Mouse (Mus musculus): ENCODE measurements around the gene Etv5.

GRCm38 (mm10) chr16:22467111-22467510 is 27.6 kb upstream of the Etv5 start:
- no peak for TF ChIP-seq EP300 (IDR thresholded peaks at IDR 0.05; ENCODE audit: low read depth)
- TF ChIP-seq CTCF (IDR thresholded peaks at IDR 0.05; ENCODE audit: low read depth) = no peak
